Mouse (Mus musculus): ENCODE results near the gene Exoc5. TPM values are rescaled to one million over a fixed set of nuclear protein-coding genes. Genes with fewer than 3 reads are reported as not detected.
A peak's percentile ranks its signal among the peaks of the same experiment; 100 is the strongest.

Gene Exoc5
- polyA plus RNA-seq, 1 experiment, result 57.4 TPM

DNA sequence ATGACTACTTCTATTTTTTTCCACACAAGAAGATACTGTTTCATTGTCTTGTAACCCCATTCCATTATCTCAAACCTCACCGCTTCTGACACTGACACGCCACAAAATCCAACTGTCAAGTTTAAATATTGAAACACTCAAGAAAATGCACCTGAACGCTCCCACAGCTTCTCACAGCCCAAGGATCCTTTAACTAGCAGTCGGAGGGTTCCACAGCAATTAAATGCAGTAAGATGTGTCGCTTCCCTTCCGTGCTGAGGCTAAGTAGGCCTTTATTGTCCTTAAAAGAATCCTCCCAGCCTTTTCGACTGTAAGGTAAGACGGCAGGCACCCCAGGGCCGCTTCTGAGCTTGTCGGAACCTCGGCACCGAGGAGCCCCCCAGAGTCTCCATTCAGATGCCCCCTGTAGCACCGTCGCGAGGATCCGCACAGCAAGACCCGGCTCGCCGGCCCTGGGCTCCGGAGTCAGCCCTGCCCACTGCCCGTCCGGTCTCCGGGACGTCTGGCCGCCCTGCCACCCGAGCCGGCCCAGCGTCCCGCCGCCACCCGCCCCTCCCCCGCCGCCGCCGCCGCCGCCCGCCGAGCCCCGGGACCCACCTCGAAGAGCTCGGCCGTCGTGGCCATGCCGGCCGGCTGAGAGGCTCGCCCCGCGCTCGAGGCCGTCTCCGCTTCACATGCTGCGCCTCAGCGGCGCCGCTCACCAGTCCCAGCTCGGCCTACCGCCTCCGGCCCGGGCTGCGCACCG lies 752 bp downstream of the Exoc5 start, which contains the start of gene Ap5m1:
Gene Ap5m1, plus strand, starts transcription at position 569 of the 745 bp plus-strand sequence.
- TF ChIP-seq POLR2A (IDR thresholded peaks at IDR 0.05; ENCODE audit: borderline replicate concordance, extremely low read depth, insufficient read depth, insufficient read length, poor library complexity, severe bottlenecking), result no peak
- TF ChIP-seq CTCF (IDR thresholded peaks at IDR 0.05; ENCODE audit: borderline replicate concordance, extremely low read depth, insufficient read depth, insufficient read length), result no peak
- DNase-seq (ENCODE audit: low read depth), result peak; percentile 67

DNA sequence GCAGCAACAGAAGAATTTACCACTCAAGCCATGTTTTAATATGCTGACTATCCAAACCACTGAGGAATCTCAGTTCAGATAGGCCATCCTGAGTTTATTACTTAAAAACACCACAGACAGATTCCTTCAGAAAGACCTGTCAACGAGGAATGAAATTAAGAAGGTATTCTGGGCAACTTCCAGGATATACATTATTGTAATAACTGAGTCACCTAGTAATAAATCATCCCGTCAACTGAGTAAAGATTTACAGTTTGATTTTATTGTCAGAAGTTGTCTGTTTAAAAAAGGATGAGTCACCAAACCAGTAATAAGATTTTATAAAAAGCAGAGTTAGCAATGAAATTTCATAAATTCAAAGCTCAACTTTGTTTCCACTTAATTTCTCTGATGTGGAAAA lies 2.6 kb downstream of the Exoc5 start:
- no peak for DNase-seq (ENCODE audit: low read depth)
- no peak for TF ChIP-seq POLR2A (IDR thresholded peaks at IDR 0.05; ENCODE audit: borderline replicate concordance, extremely low read depth, insufficient read depth, insufficient read length, poor library complexity, severe bottlenecking)
- TF ChIP-seq CTCF (IDR thresholded peaks at IDR 0.05; ENCODE audit: borderline replicate concordance, extremely low read depth, insufficient read depth, insufficient read length), result no peak

DNA sequence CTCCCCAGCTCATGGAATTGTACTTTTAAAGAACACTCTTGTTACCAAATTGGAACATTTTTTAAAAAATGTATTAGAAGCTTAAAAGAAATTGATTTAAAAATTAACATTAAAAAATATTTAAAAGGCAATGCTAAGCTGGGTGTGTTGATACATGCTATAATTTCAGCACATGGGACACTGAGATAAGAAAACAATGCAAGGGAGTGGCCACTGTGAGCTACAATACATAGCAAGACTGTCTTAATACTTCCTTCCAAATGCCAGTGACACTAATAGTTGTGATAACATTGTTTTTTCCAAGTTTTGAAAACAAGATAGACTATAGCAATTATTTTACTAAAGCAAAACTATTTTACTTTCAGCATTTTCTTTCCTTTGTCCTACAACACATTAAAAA lies 17.0 kb downstream of the Exoc5 start:
- DNase-seq (ENCODE audit: low read depth), result no peak
- no peak for TF ChIP-seq POLR2A (IDR thresholded peaks at IDR 0.05; ENCODE audit: borderline replicate concordance, extremely low read depth, insufficient read depth, insufficient read length, poor library complexity, severe bottlenecking)
- TF ChIP-seq CTCF (IDR thresholded peaks at IDR 0.05; ENCODE audit: borderline replicate concordance, extremely low read depth, insufficient read depth, insufficient read length), result no peak

GRCm38 (mm10) chr14:49045610-49046009 lies 20.8 kb downstream of the Exoc5 start:
- DNase-seq (ENCODE audit: low read depth), result no peak
- TF ChIP-seq POLR2A (IDR thresholded peaks at IDR 0.05; ENCODE audit: borderline replicate concordance, extremely low read depth, insufficient read depth, insufficient read length, poor library complexity, severe bottlenecking), result no peak
- no peak for TF ChIP-seq CTCF (IDR thresholded peaks at IDR 0.05; ENCODE audit: borderline replicate concordance, extremely low read depth, insufficient read depth, insufficient read length)

- TF ChIP-seq CTCF (IDR thresholded peaks at IDR 0.05; ENCODE audit: borderline replicate concordance, extremely low read depth, insufficient read depth, insufficient read length), result no peak
- no peak for DNase-seq (ENCODE audit: low read depth)
These were observed 37.5 kb downstream of the Exoc5 start for GRCm38 (mm10) chr14:49028991-49029390.

DNA sequence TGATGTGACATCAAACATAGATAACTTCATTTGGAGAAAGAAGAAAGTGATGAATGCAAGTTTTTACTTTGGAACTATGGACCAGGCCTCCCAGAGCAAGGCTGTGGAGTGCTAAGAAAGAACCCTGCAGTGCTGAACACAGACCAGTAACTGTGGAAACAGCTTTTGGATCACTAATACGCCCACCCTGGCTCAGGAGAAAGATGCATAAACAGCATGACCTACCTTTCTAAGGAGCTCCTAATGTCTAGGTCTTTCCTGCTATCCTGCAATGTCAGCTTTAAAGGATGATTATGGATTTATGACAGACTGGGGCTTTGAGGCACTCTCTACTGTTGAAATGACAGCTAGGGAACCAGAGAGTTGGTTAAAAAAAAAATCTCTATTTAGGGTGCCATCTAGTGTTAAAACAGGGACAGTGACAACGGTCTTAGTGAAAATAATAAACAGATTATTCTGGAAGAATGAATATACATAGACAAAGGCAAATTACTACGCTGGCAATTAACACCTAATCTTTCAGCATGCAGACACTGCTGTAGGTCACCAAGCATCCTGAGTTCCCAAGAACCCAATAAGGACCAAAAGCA lies 38.6 kb downstream of the Exoc5 start:
- DNase-seq (ENCODE audit: low read depth), result peak; percentile 39
- no peak for TF ChIP-seq POLR2A (IDR thresholded peaks at IDR 0.05; ENCODE audit: borderline replicate concordance, extremely low read depth, insufficient read depth, insufficient read length, poor library complexity, severe bottlenecking)
- TF ChIP-seq CTCF (IDR thresholded peaks at IDR 0.05; ENCODE audit: borderline replicate concordance, extremely low read depth, insufficient read depth, insufficient read length), result no peak

DNA sequence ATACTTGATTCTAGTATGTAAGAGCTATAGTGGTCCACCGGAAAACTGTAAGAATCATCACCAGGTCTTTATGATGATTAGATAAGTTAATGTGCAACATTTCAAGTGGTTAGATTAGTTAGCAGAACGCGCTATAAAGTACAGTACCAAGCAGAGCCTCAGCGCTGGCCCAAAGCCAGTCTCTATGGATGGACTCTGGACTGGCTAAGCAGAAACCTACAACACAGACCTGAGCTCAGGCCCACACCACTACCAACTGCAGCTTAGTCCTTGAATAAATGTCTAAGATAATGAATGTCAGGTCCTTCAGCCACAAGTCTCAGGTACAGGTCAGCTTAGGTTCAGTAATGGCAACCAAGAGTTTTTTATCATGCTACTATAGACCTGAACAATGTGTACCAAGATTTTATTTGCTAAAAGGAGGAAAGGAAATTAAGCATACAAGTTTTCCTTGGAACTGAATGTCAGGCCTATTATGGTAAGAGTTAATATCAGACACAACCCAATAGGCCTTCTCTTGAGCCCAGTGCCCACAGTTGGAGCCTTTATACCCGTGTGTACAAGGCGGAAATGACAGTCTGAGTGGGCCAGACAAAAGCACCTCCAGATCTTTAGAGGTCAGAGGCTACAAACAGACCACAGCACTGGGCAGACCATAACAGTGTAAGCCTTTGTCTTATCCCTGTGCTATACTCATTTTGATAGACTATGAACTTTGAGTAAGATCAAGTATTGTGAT lies 39.2 kb downstream of the Exoc5 start:
- no peak for DNase-seq (ENCODE audit: low read depth)
- TF ChIP-seq POLR2A (IDR thresholded peaks at IDR 0.05; ENCODE audit: borderline replicate concordance, extremely low read depth, insufficient read depth, insufficient read length, poor library complexity, severe bottlenecking) (no peak), CTCF (IDR thresholded peaks at IDR 0.05; ENCODE audit: borderline replicate concordance, extremely low read depth, insufficient read depth, insufficient read length) (no peak)

DNA sequence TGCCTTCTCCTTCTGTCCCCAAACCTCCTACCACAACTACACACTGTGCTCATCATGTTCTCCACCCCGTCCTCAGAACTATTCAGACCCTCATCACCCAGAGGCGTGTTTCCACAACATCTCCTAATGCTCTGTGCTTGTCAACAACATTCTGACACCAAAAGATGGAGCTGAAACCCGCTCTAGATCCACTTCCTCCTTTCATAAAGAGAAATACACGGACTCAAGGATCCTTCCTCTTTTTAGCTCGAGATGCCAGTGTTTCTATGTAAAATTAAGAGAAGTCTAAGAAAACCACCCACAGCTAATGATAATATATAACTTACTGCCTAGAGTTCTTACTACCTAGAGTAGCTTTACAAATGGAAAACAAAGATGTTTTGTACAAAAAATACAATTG lies 46.7 kb downstream of the Exoc5 start:
- no peak for DNase-seq (ENCODE audit: low read depth)
- TF ChIP-seq POLR2A (IDR thresholded peaks at IDR 0.05; ENCODE audit: borderline replicate concordance, extremely low read depth, insufficient read depth, insufficient read length, poor library complexity, severe bottlenecking) (no peak), CTCF (IDR thresholded peaks at IDR 0.05; ENCODE audit: borderline replicate concordance, extremely low read depth, insufficient read depth, insufficient read length) (no peak)

DNA sequence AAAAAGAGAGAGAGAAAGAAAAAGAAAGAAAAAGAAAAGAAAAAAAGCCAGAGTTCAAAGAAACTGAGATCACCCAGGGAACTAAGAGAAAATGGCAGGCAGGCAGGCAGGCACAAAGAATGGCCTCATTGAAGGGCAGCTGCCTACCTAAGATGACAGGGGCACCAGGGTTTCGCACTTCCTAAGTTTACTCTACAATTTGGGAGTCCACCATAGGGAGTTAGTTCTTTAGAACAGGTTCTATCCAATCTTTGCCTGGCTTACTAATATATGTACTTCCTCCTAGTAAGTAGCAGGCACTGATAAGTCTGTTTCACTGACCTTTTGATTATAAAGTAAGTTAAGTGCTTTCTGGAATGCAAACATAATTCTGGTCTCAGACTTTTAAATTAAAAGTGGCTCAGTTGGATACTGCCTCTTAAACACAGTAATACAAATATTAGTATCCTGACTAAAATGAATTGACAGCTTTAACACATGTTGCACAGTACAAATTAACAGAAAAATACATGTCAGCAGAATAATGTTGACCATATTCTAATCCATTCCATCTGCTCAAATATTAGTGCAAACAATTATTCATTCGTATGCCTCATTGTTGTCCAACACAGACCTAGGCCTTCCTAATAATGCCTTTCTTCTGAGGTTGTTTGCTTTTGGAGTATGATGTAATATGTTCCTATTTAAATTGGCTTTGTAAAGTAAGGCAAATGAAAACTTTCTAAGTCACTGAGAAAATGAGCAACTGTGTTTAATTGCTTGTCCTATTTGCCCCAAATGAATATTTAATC lies 57.9 kb downstream of the Exoc5 start:
- no peak for TF ChIP-seq POLR2A (IDR thresholded peaks at IDR 0.05; ENCODE audit: borderline replicate concordance, extremely low read depth, insufficient read depth, insufficient read length, poor library complexity, severe bottlenecking)
- TF ChIP-seq CTCF (IDR thresholded peaks at IDR 0.05; ENCODE audit: borderline replicate concordance, extremely low read depth, insufficient read depth, insufficient read length), result no peak
- DNase-seq (ENCODE audit: low read depth), result no peak

DNA sequence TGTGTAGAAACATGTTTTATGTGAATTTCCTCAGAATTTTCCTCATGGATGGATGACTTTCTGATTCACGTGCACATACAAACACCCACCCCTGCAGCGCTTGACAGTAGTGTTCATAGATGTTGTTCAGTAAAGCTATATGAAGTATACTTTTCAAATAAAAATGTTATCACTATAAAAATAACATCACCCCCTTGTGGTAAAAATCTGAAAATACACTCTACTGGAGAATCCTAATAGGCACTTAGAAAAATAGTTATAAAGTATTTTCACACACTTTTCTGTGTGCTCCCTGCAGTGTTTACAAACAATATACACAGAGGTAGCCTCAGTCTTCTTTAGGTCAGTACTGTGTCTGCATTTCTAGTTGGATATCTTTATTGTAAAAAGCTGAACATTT lies 58.5 kb downstream of the Exoc5 start:
- TF ChIP-seq POLR2A (IDR thresholded peaks at IDR 0.05; ENCODE audit: borderline replicate concordance, extremely low read depth, insufficient read depth, insufficient read length, poor library complexity, severe bottlenecking), result no peak
- peak; percentile 17; the same call in 1 of the 2 replicates for TF ChIP-seq CTCF (IDR thresholded peaks at IDR 0.05; ENCODE audit: borderline replicate concordance, extremely low read depth, insufficient read depth, insufficient read length)
- DNase-seq (ENCODE audit: low read depth), result no peak

DNA sequence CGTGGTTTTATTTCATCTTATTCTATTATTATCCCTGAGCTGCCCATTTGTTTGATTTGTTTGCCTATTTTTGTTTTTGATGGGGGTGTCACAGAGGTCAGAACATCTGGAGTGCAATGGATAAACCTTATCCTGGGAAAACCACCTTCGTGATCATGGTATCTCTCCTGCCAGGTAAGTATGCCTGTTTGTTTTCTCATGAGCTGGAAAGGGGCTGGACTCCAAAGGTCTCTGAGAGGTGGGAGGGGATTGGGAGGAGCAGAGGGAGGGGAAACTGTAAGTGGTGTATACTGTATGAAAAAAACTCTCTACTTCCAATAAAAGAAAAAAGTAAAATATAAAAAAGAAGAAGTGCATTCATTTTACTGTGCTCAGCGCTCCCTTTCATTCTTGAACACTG lies 64.8 kb downstream of the Exoc5 start:
- DNase-seq (ENCODE audit: low read depth), result no peak
- TF ChIP-seq POLR2A (IDR thresholded peaks at IDR 0.05; ENCODE audit: borderline replicate concordance, extremely low read depth, insufficient read depth, insufficient read length, poor library complexity, severe bottlenecking) (no peak), CTCF (IDR thresholded peaks at IDR 0.05; ENCODE audit: borderline replicate concordance, extremely low read depth, insufficient read depth, insufficient read length) (no peak)

All from brain, embryonic 14.5 days (tissue).